9 mouse cellular contexts compared by ENCODE assay signal in genomic region chr7:97361467-97361866, GRCm38 (mm10). TPM values are rescaled to one million over a fixed set of nuclear protein-coding genes. Genes with fewer than 3 reads are reported as not detected.
DNase-seq lines count a peak whose midpoint lies in the region; ATAC-seq and TF ChIP-seq lines count a peak whose summit lies in the region.
"Had no signal": no experiment of that assay in that cellular context is flagged by ENCODE, and none has a peak within 500 bp of the region (broad histone marks: within the 10 kb centered on the region; RNA-seq: fewer than 3 reads in every experiment).

No protein-coding gene starts in this region.

- H3K4me1 ChIP-seq in hindbrain, embryonic 11.5 days (replicated peaks; ENCODE audit: control insufficient read depth, insufficient read depth, low read length), result no peaks in the 10 kb centered on the region
- H3K4me1 ChIP-seq in hindbrain, embryonic 14.5 days (replicated peaks; ENCODE audit: control insufficient read depth, insufficient read depth, low read length), result no peaks in the 10 kb centered on the region
- H3K4me1 ChIP-seq in limb, embryonic 10.5 days, result no peaks in the 10 kb centered on the region
- H3K4me1 ChIP-seq in small intestine, adult 2 months (ENCODE audit: control insufficient read depth, insufficient read depth, insufficient read length, low read length), result no peaks in the 10 kb centered on the region

- peak; percentile 87; the same call in 1 of the 2 replicates for TF ChIP-seq CTCF in small intestine, adult 2 months (IDR thresholded peaks at IDR 0.05; ENCODE audit: extremely low read depth, insufficient read length, insufficient replicate concordance, low read depth, low read length)

- H3K4me2 ChIP-seq in hindbrain, embryonic 11.5 days (replicated peaks; ENCODE audit: low read depth, low read length), result no peak overlapping the region
- no peak overlapping the region for H3K4me2 ChIP-seq in hindbrain, embryonic 14.5 days (replicated peaks)

- TF ChIP-seq POLR2A in small intestine, adult 2 months (IDR thresholded peaks at IDR 0.05; ENCODE audit: low read depth, low read length), result no peak

- H3K27ac ChIP-seq in hindbrain, embryonic 11.5 days (ENCODE audit: low read depth, low read length), result no peak overlapping the region
- H3K27ac ChIP-seq in hindbrain, embryonic 14.5 days, result no peak overlapping the region
- no peak overlapping the region for H3K27ac ChIP-seq in limb, embryonic 10.5 days
- no peak overlapping the region for H3K27ac ChIP-seq in small intestine, adult 2 months (ENCODE audit: insufficient read depth, low read depth, low read length)

- H3K4me3 ChIP-seq in hindbrain, embryonic 11.5 days (ENCODE audit: low read depth, low read length), result no peak overlapping the region
- no peak overlapping the region for H3K4me3 ChIP-seq in hindbrain, embryonic 14.5 days (replicated peaks; ENCODE audit: low read length)
- H3K4me3 ChIP-seq in limb, embryonic 10.5 days, result no peak overlapping the region
- H3K4me3 ChIP-seq in small intestine, adult 2 months (ENCODE audit: low read depth, low read length), result no peak overlapping the region
- H3K4me3 ChIP-seq: myocyte had no signal

- H3K27me3 ChIP-seq in hindbrain, embryonic 11.5 days (ENCODE audit: control insufficient read depth, insufficient read depth, low read length), result no peaks in the 10 kb centered on the region
- H3K27me3 ChIP-seq in hindbrain, embryonic 14.5 days (ENCODE audit: control insufficient read depth, insufficient read depth, low read length), result no peaks in the 10 kb centered on the region
- no peaks in the 10 kb centered on the region for H3K27me3 ChIP-seq in limb, embryonic 10.5 days (ENCODE audit: low read depth, poor library complexity, severe bottlenecking)
- H3K27me3 ChIP-seq in small intestine, adult 2 months (ENCODE audit: control insufficient read depth, insufficient read depth, low read length), result no peaks in the 10 kb centered on the region

- H3K9me3 ChIP-seq in hindbrain, embryonic 11.5 days (ENCODE audit: control insufficient read depth, low read length), result no peaks in the 10 kb centered on the region
- H3K9me3 ChIP-seq in hindbrain, embryonic 14.5 days (ENCODE audit: control insufficient read depth, low read length), result no peaks in the 10 kb centered on the region
- no peaks in the 10 kb centered on the region for H3K9me3 ChIP-seq in limb, embryonic 10.5 days (replicated peaks)

- DNase-seq in hindbrain, embryonic 11.5 days (ENCODE audit: low spot score), result peak; percentile 59
- no peak for DNase-seq in hindbrain, embryonic 14.5 days (ENCODE audit: low spot score)
- peak; percentile 69 for DNase-seq in CD4-positive helper T cell, adult 2 months (ENCODE audit: low read depth, low spot score)
- DNase-seq in WW6 (ENCODE audit: low read depth, low spot score), result peak; percentile 18
- DNase-seq in limb, embryonic 10.5 days (ENCODE audit: low spot score), result peak; percentile 40
- no peak for DNase-seq in layer of hippocampus, adult 9-10 months (ENCODE audit: low spot score)
- DNase-seq in right cerebral cortex, postnatal 36 days (ENCODE audit: low spot score in 2 of 2), result no peak

- H3K9ac ChIP-seq in hindbrain, embryonic 11.5 days (ENCODE audit: low read depth, low read length), result no peak overlapping the region
- H3K9ac ChIP-seq in hindbrain, embryonic 14.5 days, result no peak overlapping the region

- no peaks in the 10 kb centered on the region for H3K36me3 ChIP-seq in hindbrain, embryonic 11.5 days (ENCODE audit: control insufficient read depth, insufficient read depth, low read length)
- no peaks in the 10 kb centered on the region for H3K36me3 ChIP-seq in hindbrain, embryonic 14.5 days (replicated peaks; ENCODE audit: control insufficient read depth, insufficient read depth)
- H3K36me3 ChIP-seq in limb, embryonic 10.5 days, result no peaks in the 10 kb centered on the region
- H3K36me3 ChIP-seq in small intestine, adult 2 months (ENCODE audit: control insufficient read depth, insufficient read depth, low read length), result no peaks in the 10 kb centered on the region

- ATAC-seq in hindbrain, embryonic 11.5 days (ENCODE audit: low FRiP score), result no peak
- no peak for ATAC-seq in hindbrain, embryonic 14.5 days (ENCODE audit: low FRiP score)

- 21% methylated on average over 4 of the region's 4 CpGs for WGBS in hindbrain, embryonic 11.5 days
- WGBS in hindbrain, embryonic 14.5 days, result 35% methylated on average over 4 of the region's 4 CpGs
- WGBS in limb, embryonic 10.5 days, result 25% methylated on average over 4 of the region's 4 CpGs
- 35% methylated on average over 4 of the region's 4 CpGs for WGBS in small intestine, adult 2 months

RNA-seq across cellular contexts. Expression of gene Alg8, which starts 9.9 kb away (rescaled TPM):
- 31.9 and 33.3 TPM in 2 replicates for polyA plus RNA-seq in hindbrain, embryonic 11.5 days (2014; fragmentation: Nextera tagmentation; extraction: Ambion mirVana)
- 10.4 and 11.1 TPM in 2 replicates for polyA plus RNA-seq in hindbrain, embryonic 14.5 days (2014; fragmentation: Nextera tagmentation; extraction: Ambion mirVana)
- polyA plus RNA-seq in limb, embryonic 10.5 days (2016; fragmentation: Nextera tagmentation; extraction: Ambion mirVana), result 53.4 and 55.2 TPM in 2 replicates
- polyA plus RNA-seq in small intestine, adult 2 months (2012; rRNA removed), result 3.7 and 6.4 TPM in 2 replicates

RNA-seq across cellular contexts. Expression of gene Kctd21, which starts 29.3 kb away (rescaled TPM):
- polyA plus RNA-seq in hindbrain, embryonic 11.5 days (2014; fragmentation: Nextera tagmentation; extraction: Ambion mirVana), result 6.1 and 6.8 TPM in 2 replicates
- polyA plus RNA-seq in hindbrain, embryonic 14.5 days (2014; fragmentation: Nextera tagmentation; extraction: Ambion mirVana), result 7.1 and 9.3 TPM in 2 replicates
- polyA plus RNA-seq in limb, embryonic 10.5 days (2016; fragmentation: Nextera tagmentation; extraction: Ambion mirVana), result 3.5 and 4.2 TPM in 2 replicates
- 2.8 and 7.3 TPM in 2 replicates for polyA plus RNA-seq in small intestine, adult 2 months (2012; rRNA removed)

RNA-seq across cellular contexts. Expression of gene Usp35, which starts 29.6 kb away (rescaled TPM):
- 2.7 and 2.9 TPM in 2 replicates for polyA plus RNA-seq in hindbrain, embryonic 11.5 days (2014; fragmentation: Nextera tagmentation; extraction: Ambion mirVana)
- 3.8 and 4.1 TPM in 2 replicates for polyA plus RNA-seq in hindbrain, embryonic 14.5 days (2014; fragmentation: Nextera tagmentation; extraction: Ambion mirVana)
- 1.6 and 2.0 TPM in 2 replicates for polyA plus RNA-seq in limb, embryonic 10.5 days (2016; fragmentation: Nextera tagmentation; extraction: Ambion mirVana)
- 2.9 and 14.6 TPM in 2 replicates for polyA plus RNA-seq in small intestine, adult 2 months (2012; rRNA removed)

RNA-seq across cellular contexts. Expression of gene Ndufc2, which starts 38.3 kb away (rescaled TPM):
- polyA plus RNA-seq in hindbrain, embryonic 11.5 days (2014; fragmentation: Nextera tagmentation; extraction: Ambion mirVana), result 344 and 352 TPM in 2 replicates
- polyA plus RNA-seq in hindbrain, embryonic 14.5 days (2014; fragmentation: Nextera tagmentation; extraction: Ambion mirVana), result 499 and 550 TPM in 2 replicates
- polyA plus RNA-seq in limb, embryonic 10.5 days (2016; fragmentation: Nextera tagmentation; extraction: Ambion mirVana), result 305 and 321 TPM in 2 replicates
- polyA plus RNA-seq in small intestine, adult 2 months (2012; rRNA removed), result 58.2 and 89.7 TPM in 2 replicates

RNA-seq across cellular contexts. Expression of gene Thrsp, which starts 56.1 kb away (rescaled TPM):
- 0.17 and 0.35 TPM in 2 replicates for polyA plus RNA-seq in hindbrain, embryonic 11.5 days (2014; fragmentation: Nextera tagmentation; extraction: Ambion mirVana)
- 1.8 and 2.2 TPM in 2 replicates for polyA plus RNA-seq in hindbrain, embryonic 14.5 days (2014; fragmentation: Nextera tagmentation; extraction: Ambion mirVana)
- 0.45 and 0.46 TPM in 2 replicates for polyA plus RNA-seq in limb, embryonic 10.5 days (2016; fragmentation: Nextera tagmentation; extraction: Ambion mirVana)
- polyA plus RNA-seq in small intestine, adult 2 months (2012; rRNA removed), result 2.8 and 4.2 TPM in 2 replicates

Comparison
In these comparisons a context has a peak if more than half of its experiments do, and no peak if none do; other contexts are left out.
1. DNase-seq: peak in hindbrain, embryonic 11.5 days (single experiment), CD4-positive helper T cell, adult 2 months (single experiment), WW6 (single experiment) and limb, embryonic 10.5 days (single experiment); none in hindbrain, embryonic 14.5 days (single experiment), layer of hippocampus, adult 9-10 months (single experiment) and right cerebral cortex, postnatal 36 days (0 of 2).